Mouse (Mus musculus): ENCODE data around the gene Casq2. TPM values are rescaled to one million over a fixed set of nuclear protein-coding genes. Genes with fewer than 3 reads are reported as not detected.

Casq2 gene
- total and polyA plus RNA-seq, 3 experiments = not detected

DNA sequence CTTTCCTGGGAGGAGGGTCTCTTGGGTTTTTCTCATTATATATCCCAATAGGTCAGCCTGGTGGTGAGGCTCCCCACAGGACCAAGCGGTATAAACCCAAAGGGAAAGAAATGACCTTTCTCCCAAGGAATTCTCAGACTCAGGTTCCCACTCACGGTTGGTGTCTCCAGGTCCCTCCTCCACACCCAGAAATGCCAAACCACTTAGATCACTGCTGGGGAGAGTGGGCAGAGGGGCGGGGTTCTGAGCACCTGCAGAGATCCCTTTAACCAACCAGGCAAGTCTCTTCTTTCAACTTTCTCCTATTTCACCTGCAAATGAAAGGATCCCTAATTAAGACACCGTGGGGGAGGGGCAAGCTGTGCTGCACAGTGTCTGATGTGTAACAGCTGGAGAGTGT is 66.7 kb downstream of the Casq2 start:
- no peak for DNase-seq (ENCODE audit: low read depth, low spot score)
- H3K36me3 ChIP-seq (ENCODE audit: control insufficient read depth in 1 of 2, insufficient read depth in 2 of 2, low read length in 2 of 2) = no peaks in the 10 kb centered on the region
- H3K27me3 ChIP-seq (ENCODE audit: control insufficient read depth in 1 of 2, insufficient read depth in 2 of 2, low read length in 2 of 2) = no peaks in the 10 kb centered on the region
- no peak overlapping the region for H3K27ac ChIP-seq (ENCODE audit: control insufficient read depth, low read depth, low read length)
- no peak for TF ChIP-seq SMC3 (IDR thresholded peaks at IDR 0.05; ENCODE audit: low read depth, low read length)
- no peak for TF ChIP-seq UBTF (IDR thresholded peaks at IDR 0.05; ENCODE audit: borderline replicate concordance, insufficient read depth, low read depth, low read length)
- TF ChIP-seq GATA1 (IDR thresholded peaks at IDR 0.05; ENCODE audit: low read depth, low read length) = no peak
- no peak for TF ChIP-seq RCOR1 (IDR thresholded peaks at IDR 0.05; ENCODE audit: low read depth, low read length)
- no peak for TF ChIP-seq USF1 (IDR thresholded peaks at IDR 0.05; ENCODE audit: low read depth, low read length)
- TF ChIP-seq ZKSCAN1 (IDR thresholded peaks at IDR 0.05; ENCODE audit: low read depth, low read length) = no peak
- TF ChIP-seq TAL1 (IDR thresholded peaks at IDR 0.05; ENCODE audit: low read length) = no peak
- TF ChIP-seq POLR2A (IDR thresholded peaks at IDR 0.05; ENCODE audit: control insufficient read depth in 1 of 2, insufficient read depth in 1 of 2, low read depth in 1 of 2, low read length in 2 of 2, poor library complexity in 1 of 2) = no peak
- TF ChIP-seq HCFC1 (IDR thresholded peaks at IDR 0.05; ENCODE audit: low read depth, low read length) = no peak
- no peak for TF ChIP-seq TBP (IDR thresholded peaks at IDR 0.05; ENCODE audit: low read depth, low read length)
- no peak for TF ChIP-seq CTCF (IDR thresholded peaks at IDR 0.05 in 2 of 3, conservative IDR thresholded peaks at IDR 0.05 in 1 of 3; ENCODE audit: control insufficient read depth in 1 of 3, insufficient read depth in 1 of 3, low read depth in 2 of 3, low read length in 3 of 3, poor library complexity in 1 of 3, severe bottlenecking in 1 of 3)
- TF ChIP-seq ELF1 (IDR thresholded peaks at IDR 0.05; ENCODE audit: low read depth, low read length) = no peak
- no peak for TF ChIP-seq GABPA (IDR thresholded peaks at IDR 0.05; ENCODE audit: low read depth, low read length)
- no peak for TF ChIP-seq MEF2A (IDR thresholded peaks at IDR 0.05; ENCODE audit: extremely low read depth, insufficient replicate concordance, low read depth, low read length, poor library complexity, severe bottlenecking)
- no peak overlapping the region for H3K4me3 ChIP-seq (ENCODE audit: control insufficient read depth in 1 of 2, insufficient read depth in 1 of 2, low read depth in 2 of 2, low read length in 2 of 2)
- H3K4me1 ChIP-seq (ENCODE audit: control insufficient read depth in 1 of 2, insufficient read depth in 2 of 2, low read length in 2 of 2) = no peaks in the 10 kb centered on the region
- no peaks in the 10 kb centered on the region for H3K9me3 ChIP-seq (replicated peaks; ENCODE audit: insufficient read depth, low read length)
- no peaks in the 10 kb centered on the region for H3K79me2 ChIP-seq (ENCODE audit: control insufficient read depth, insufficient read depth, low read length, poor library complexity)
- no peak overlapping the region for H3K9ac ChIP-seq (ENCODE audit: control insufficient read depth, low read depth, low read length, poor library complexity, severe bottlenecking)

DNA sequence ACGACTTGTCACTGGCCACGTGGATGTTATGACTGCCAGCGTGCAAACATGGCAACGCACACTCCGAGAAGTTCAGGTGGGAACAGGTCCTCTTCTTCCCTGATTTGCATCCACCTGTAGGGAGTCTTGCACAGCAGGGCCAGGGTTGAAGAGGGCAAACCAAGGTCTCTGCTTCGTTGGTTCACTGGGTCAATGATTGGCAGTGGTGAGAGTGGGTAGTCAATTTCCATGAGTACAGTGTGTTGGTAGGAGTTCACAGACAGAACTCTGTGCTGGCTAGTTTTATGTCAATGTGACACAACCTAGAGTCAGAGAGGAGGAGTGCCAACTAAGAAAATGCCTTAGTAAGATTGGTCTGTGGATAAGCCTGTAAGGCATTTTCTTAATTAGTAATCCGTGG is 67.9 kb downstream of the Casq2 start:
- no peak for DNase-seq (ENCODE audit: low read depth, low spot score)
- no peaks in the 10 kb centered on the region for H3K27me3 ChIP-seq (ENCODE audit: control insufficient read depth in 1 of 2, insufficient read depth in 2 of 2, low read length in 2 of 2)
- no peaks in the 10 kb centered on the region for H3K79me2 ChIP-seq (ENCODE audit: control insufficient read depth, insufficient read depth, low read length, poor library complexity)
- no peaks in the 10 kb centered on the region for H3K9me3 ChIP-seq (replicated peaks; ENCODE audit: insufficient read depth, low read length)
- H3K4me3 ChIP-seq (ENCODE audit: control insufficient read depth in 1 of 2, insufficient read depth in 1 of 2, low read depth in 2 of 2, low read length in 2 of 2) = no peak overlapping the region
- no peak overlapping the region for H3K27ac ChIP-seq (ENCODE audit: control insufficient read depth, low read depth, low read length)
- no peaks in the 10 kb centered on the region for H3K36me3 ChIP-seq (ENCODE audit: control insufficient read depth in 1 of 2, insufficient read depth in 2 of 2, low read length in 2 of 2)
- no peak overlapping the region for H3K9ac ChIP-seq (ENCODE audit: control insufficient read depth, low read depth, low read length, poor library complexity, severe bottlenecking)
- peaks cover 0 to 2% of the 10 kb centered on the region in 2 experiments; a peak in 1 of 4 replicates for H3K4me1 ChIP-seq (ENCODE audit: control insufficient read depth in 1 of 2, insufficient read depth in 2 of 2, low read length in 2 of 2)
- no peak for TF ChIP-seq UBTF (IDR thresholded peaks at IDR 0.05; ENCODE audit: borderline replicate concordance, insufficient read depth, low read depth, low read length)
- no peak for TF ChIP-seq EP300 (IDR thresholded peaks at IDR 0.05; ENCODE audit: low read depth in 1 of 2, low read length in 2 of 2)
- no peak for TF ChIP-seq MAFK (IDR thresholded peaks at IDR 0.05; ENCODE audit: borderline replicate concordance, low read depth, low read length)
- TF ChIP-seq MAX (IDR thresholded peaks at IDR 0.05; ENCODE audit: low read length) = no peak
- TF ChIP-seq ZC3H11A (IDR thresholded peaks at IDR 0.05; ENCODE audit: low read depth, low read length) = no peak
- TF ChIP-seq USF1 (IDR thresholded peaks at IDR 0.05; ENCODE audit: low read depth, low read length) = no peak
- TF ChIP-seq ETS1 (IDR thresholded peaks at IDR 0.05; ENCODE audit: low read depth, low read length) = no peak
- TF ChIP-seq TBP (IDR thresholded peaks at IDR 0.05; ENCODE audit: low read depth, low read length) = no peak
- no peak for TF ChIP-seq POLR2A (IDR thresholded peaks at IDR 0.05; ENCODE audit: control insufficient read depth in 1 of 2, insufficient read depth in 1 of 2, low read depth in 1 of 2, low read length in 2 of 2, poor library complexity in 1 of 2)
- TF ChIP-seq CTCF (IDR thresholded peaks at IDR 0.05 in 2 of 3, conservative IDR thresholded peaks at IDR 0.05 in 1 of 3; ENCODE audit: control insufficient read depth in 1 of 3, insufficient read depth in 1 of 3, low read depth in 2 of 3, low read length in 3 of 3, poor library complexity in 1 of 3, severe bottlenecking in 1 of 3) = no peak
- no peak for TF ChIP-seq USF2 (IDR thresholded peaks at IDR 0.05; ENCODE audit: borderline replicate concordance in 1 of 2, insufficient read depth in 1 of 2, low read depth in 1 of 2, low read length in 2 of 2)

Measured in MEL (cell line).